Mouse (Mus musculus) urinary bladder, postnatal 36 days (tissue): ENCODE results near the gene Slc25a3.

Source experiments
- DNase-seq, 2 experiments: peaks; one replicate each; pipeline ENCODE4 v3.0.0; 2022; ENCODE audit warnings: low spot score in 2 of 2, mixed read lengths in 1 of 2

Slc25a3 gene

DNA sequence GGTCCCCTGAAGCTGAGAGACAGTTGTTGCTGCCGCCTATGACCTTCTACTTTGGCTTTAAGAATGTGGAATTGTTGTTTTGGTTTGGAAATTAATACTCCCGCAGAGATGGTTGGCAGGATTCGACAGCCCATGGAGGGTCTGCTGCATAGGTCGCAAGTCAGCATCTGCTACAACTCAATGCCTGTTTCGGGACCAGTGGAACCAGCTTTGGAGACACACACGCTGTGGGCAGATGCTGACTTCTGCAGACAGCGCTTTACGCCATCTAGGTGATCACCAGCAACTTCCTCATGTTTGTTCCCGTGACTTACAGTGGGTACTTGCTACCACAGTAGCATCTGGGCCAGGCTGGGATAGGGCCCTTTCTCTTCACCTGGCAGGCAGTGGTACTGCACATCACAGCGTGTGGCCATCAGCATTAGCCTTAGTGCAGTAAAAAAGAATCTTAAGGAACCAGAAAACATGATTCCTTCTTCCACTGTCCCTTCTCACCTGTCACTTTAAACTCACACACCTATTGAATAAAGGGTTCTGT lies 18.9 kb upstream of the Slc25a3 start:
- no peak for DNase-seq

DNA sequence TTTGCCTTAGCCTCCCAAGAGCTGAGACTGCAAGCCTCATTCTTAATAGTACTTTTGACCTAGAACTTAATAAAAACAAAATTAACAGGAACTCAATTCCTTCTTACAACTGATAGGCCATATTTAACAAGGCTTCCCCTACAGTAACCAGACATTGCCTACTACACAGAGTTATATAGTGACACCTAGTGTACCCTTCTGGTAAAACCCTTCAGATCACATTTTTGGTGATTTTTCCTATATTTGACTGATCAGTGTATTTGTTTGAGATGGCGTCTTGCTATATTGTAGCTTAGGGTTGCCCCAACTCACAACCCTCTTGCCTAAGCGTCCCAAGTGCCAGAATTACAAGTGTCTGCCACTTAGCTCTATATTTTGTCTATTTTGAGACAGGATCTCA lies 17.7 kb upstream of the Slc25a3 start:
- DNase-seq, result no peak

GRCm38 (mm10) chr10:91139148-91139766 lies 15.4 kb upstream of the Slc25a3 start:
- DNase-seq, result no peak

- no peak for DNase-seq
Observed at GRCm38 (mm10) chr10:91138317-91138716, 14.5 kb upstream of the Slc25a3 start.

GRCm38 (mm10) chr10:91137400-91137799 lies 13.5 kb upstream of the Slc25a3 start:
- DNase-seq, result no peak

- DNase-seq, result no peak
Observed at GRCm38 (mm10) chr10:91135302-91135972, 11.6 kb upstream of the Slc25a3 start.

- DNase-seq, result no peak
Observed at GRCm38 (mm10) chr10:91131565-91131964, 7.7 kb upstream of the Slc25a3 start.

DNA sequence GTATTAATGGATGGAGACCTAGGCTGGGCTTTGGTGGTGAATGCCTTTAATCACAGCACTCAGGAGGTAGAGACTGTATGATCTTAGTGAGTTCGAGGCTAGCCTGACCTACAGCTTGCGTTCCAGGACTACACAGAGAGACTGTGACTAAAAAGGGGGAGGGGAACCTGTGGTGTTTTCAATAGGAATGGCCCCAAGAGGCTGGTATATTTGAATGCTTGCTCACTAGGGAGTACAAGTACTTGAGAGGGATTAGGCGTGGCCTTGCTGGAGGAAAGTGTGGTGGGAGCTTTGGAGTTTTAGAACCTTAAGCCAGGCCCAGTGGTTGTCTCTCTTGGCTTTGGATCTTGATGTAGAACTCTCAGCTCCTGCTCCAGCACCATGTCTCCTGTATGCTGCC lies 6.9 kb upstream of the Slc25a3 start:
- DNase-seq, result no peak

- DNase-seq, result no peak
Observed at GRCm38 (mm10) chr10:91128551-91129160, 4.8 kb upstream of the Slc25a3 start.

DNA sequence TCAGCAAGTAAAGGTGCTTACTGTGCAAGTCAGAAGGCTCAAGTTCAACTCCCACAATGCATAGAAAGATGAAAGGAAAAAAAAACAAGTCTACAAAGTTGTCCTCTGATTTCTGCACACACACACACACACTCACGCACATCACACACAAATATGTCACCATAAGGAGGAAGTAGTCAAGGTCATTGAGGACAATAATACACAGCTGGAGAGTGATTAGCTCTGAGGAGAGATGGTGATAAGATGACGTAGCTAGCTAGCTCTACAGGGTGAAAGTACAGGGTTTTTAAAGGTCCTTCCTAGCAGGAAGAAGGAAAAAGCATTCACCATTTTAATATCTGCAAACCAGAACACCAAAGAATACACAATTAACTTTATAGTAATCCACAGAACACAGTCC lies 3.5 kb upstream of the Slc25a3 start:
- no peak for DNase-seq

GRCm38 (mm10) chr10:91126618-91127355 lies 2.9 kb upstream of the Slc25a3 start:
- DNase-seq, result no peak

DNA sequence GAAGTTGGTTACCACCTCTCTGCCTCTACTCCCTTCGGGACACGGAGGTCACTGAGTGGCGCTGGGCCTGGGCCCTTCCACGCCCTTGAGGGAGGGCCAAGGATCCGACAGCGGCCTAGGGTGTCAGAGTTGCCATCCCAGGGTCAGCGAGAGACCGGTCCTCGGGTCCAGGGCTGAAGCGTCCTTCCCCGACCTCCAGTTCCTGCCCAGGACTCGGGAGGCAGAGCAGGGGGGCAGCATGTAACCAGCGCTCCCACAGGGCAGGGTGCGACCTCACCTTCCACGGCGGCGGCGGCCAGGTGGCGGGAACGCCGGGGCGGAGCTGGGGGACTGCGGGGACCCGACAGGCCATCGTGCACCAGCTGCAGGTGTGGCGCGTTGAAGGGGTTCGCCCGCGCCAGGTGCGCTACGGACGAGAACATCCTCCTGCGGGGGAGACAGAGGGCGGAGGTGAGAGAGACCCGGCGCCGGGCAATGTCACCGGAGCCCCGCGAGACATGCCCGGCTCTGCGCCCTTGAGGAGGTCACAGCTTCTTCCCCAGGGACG lies 505 bp downstream of the Slc25a3 start:
- peak in 1 of 2 experiments; percentile 59 for DNase-seq

DNA sequence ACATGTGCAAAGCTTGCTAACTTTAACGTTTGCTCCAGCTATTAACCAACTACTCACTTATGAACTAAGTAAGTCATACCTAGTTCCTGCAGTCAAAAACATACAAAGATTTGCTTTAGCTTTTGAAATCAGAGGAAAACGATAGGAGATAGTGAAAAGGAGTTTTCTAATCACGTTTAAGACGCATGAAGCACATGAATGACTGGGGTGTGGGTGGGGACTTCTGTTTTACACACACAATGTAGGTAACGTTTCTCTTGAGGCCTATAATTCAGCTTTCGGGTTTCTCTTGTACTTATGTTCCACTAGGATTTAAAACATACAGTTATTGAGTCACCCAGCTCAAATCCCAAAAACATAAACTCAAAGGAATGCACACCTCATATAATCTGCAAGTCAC lies 1.2 kb downstream of the Slc25a3 start:
- no peak for DNase-seq

DNA sequence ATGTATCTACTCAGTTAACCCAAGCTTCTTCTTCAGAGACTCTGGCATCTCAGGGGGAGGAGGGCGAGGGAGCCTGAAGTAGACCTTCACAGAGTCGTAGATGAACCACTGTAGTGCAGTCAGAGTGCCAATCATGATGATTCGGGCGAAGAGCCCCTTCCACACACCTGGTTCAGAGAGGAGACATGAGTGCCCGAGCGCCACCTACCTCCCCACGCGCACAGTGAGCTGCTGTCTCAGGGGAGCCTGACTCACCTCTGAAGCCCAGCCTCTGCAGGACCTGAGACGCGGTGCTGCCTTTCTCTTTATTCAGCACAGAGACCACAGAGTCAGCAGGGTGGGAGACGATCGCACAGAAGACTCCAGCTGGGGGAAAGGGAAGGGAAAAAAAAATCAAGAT lies 6.9 kb downstream of the Slc25a3 start:
- no peak for DNase-seq

GRCm38 (mm10) chr10:91109841-91110240 lies 14.0 kb downstream of the Slc25a3 start:
- DNase-seq, result no peak

DNA sequence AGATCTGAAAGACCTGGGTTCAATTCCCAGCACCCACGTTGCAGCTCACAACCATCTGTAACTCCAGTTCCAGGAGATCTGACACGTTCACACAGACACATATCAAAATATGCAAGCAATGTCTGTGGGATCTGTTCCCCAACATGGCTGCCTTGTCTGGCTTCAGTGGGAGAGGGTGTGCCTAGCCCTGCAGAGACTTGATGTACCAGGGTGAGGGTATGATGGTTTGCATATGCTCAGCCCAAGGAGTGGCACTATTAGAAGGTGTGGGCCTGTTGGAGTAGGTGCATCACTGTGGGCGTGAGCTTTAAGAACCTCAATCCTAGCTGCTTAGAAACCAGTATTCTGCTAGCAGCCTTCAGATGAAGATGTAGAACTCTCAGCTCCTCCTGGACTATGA lies 17.9 kb downstream of the Slc25a3 start:
- DNase-seq, result no peak

DNA sequence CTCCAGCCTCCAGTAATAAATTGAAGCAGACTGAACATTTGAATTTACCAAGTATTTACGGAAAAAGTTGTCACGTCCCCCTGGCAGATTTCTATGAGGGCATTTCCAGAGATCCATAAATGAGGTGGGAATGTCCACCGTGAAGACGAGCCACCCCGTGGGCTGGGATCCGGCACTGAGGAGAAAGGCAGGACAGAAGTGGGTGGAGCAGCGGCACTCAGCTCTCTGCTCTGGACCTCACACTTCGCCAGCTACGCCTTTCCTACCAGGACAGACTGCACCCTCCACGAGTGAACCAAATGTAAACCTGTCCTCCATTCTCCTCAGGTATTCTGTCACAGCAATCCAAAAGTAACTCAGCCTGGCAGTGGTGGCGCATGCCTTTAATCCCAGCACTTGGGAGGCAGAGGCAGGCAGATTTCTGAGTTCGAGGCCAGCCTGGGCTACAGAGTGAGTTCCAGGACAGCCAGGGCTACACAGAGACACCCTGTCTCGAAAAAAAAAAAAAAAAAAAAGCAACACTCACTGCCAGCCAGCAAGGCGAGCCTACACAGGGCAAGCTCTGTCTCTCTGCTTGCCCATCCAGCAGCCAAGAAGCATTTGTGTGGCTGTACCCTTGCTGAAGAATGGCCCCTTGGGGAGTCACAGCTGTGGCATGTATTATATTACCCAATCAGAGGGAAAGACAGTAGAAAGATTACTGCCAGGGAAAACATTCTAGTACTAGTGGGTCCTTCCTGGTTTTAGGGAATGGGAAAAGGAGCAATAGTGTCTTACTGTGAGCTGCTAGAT lies 20.9 kb downstream of the Slc25a3 start:
- DNase-seq, result no peak

DNA sequence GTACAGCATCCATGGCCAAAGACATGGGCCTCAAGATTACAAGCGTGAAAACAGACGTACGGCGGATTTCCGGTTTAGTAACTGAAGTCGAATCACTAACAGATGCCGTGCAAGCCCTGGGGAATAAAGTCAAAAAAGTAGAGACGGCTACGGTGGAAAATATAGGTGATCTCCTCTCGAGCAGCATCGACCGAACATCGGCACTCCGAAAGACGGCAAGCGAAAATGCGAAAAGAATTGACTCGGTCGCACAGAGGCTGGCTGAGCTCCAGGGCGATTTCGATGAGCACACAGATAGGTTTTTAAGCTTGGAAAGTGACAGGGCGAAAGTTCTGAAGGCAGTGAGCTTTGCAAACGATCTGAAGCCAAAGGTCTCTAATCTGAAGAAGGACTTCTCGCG lies 21.9 kb downstream of the Slc25a3 start:
- DNase-seq, result no peak

DNA sequence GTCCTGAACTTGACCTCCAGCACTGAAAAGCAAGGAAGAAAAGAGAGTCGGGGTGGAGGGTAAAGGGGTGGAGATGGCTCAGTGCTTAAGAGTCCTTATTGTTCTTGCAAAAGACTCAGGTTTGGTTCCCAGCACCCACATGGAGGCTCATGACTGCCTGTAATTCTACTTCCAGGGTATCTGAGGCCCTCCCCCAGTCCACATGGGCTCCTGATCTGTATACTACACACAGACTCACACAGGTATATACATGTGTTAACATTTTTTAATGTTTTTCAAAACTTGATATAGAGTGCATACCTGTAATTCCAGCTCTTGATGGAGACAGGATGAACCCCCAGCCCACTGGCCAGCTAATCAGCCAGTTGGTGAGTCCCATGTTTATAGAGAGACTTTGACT lies 23.8 kb downstream of the Slc25a3 start:
- DNase-seq, result no peak

DNA sequence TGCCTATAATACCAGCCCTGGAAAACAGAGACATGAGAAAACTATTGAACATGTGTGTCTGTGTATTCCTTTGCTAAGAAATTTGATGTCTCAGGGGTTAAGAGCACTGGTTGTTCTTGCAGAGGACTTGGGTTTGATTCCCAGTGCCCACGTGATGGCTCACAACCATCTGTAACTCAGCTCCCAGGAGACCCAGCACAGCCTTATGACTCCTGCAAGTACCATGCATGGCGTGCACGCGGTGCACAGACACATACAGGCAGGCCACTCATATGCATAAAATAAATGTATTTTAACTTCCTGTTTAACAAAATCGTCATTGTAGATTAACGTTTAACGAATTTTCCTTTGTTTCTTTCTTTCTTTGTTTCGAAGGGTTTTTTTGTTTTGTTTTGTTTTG lies 25.8 kb downstream of the Slc25a3 start:
- DNase-seq, result no peak
